Mouse (Mus musculus) liver, adult 2 months (tissue): ENCODE results near the gene Chd9. TPM values are rescaled to one million over a fixed set of nuclear protein-coding genes. Genes with fewer than 3 reads are reported as not detected.

ENCODE experiments used
- DNase-seq: peaks from one replicate; pipeline ENCODE4 v3.0.0-alpha.2; 2011; ENCODE audit warnings: low read depth, low spot score; ENCODE audit errors: extremely low read depth
- H3K27ac ChIP-seq: fragments of 200-500 bp; replicated peaks from 2 replicates; pipeline ENCODE4 v1.5.1; 2012; ENCODE audit warnings: low read depth, mild to moderate bottlenecking, control low read depth, inconsistent platforms, low read length; ENCODE audit not compliant: insufficient read depth
- H3K27me3 ChIP-seq: fragments of 200-500 bp; 2 replicates; pipeline ENCODE4 v1.6.1; 2012; ENCODE audit warnings: mild to moderate bottlenecking, moderate library complexity, low read length, inconsistent platforms; ENCODE audit not compliant: control insufficient read depth, insufficient read depth
- H3K36me3 ChIP-seq: fragments of 200-500 bp; 2 replicates; pipeline ENCODE4 v1.6.1; 2012; ENCODE audit warnings: low read length, inconsistent platforms; ENCODE audit not compliant: control insufficient read depth, insufficient read depth
- H3K4me1 ChIP-seq: fragments of 200-500 bp; 2 replicates; pipeline ENCODE4 v1.6.1; 2011; ENCODE audit warnings: low read length; ENCODE audit not compliant: control insufficient read depth, insufficient read depth
- H3K4me3 ChIP-seq: fragments of 200-500 bp; 2 replicates; pipeline ENCODE4 v1.5.1; 2011; ENCODE audit warnings: low read depth, mild to moderate bottlenecking, control low read depth, low read length, moderate library complexity; ENCODE audit not compliant: insufficient read depth
- H3K79me2 ChIP-seq: fragments of 200-500 bp; 2 replicates; pipeline ENCODE4 v1.6.1; 2012; ENCODE audit warnings: inconsistent platforms, mild to moderate bottlenecking, low read length, moderate library complexity; ENCODE audit not compliant: control insufficient read depth, insufficient read depth
- H3K9ac ChIP-seq: fragments of 200-500 bp; 2 replicates; pipeline ENCODE4 v1.6.1; 2012; ENCODE audit warnings: low read depth, mild to moderate bottlenecking, control low read depth, inconsistent platforms, low read length
- CTCF ChIP-seq: fragments of 200-500 bp; IDR thresholded peaks from 2 replicates; pipeline ENCODE4 v1.5.1; 2011; ENCODE audit warnings: low read depth, low read length, control low read depth
- POLR2A ChIP-seq: fragments of 200-500 bp; IDR thresholded peaks from 2 replicates; pipeline ENCODE4 v1.6.1; 2011; ENCODE audit warnings: low read length, control low read depth; ENCODE audit not compliant: insufficient read depth; ENCODE audit errors: extremely low read depth
- WGBS: fragments of 180-500 bp; shearing (Covaris S2); methylation state at CpG from one replicate; pipeline ENCODE4 v1.1.7; 2018; 5-methylcytosine and 5-hydroxymethylcytosine counted together
- polyA plus RNA-seq: library from polyadenylated mRNA; depleted of rRNA; stranded (reverse); fragments of >200 nt; gene quantifications from 2 replicates; pipeline ENCODE4 v1.2.3, GENCODE M21; 2012
- total RNA-seq: library from RNA; depleted of rRNA; stranded (reverse); fragments of >200 nt; gene quantifications from 2 replicates; pipeline ENCODE4 v1.2.3, GENCODE M21; 2014

Gene Chd9
- total and polyA plus RNA-seq, 2 experiments = 63.2 to 88.2 TPM

GRCm38 (mm10) chr8:91069834-91070233, 241.7 kb downstream of the Chd9 start, which contains the start of gene Rbl2:
Gene Rbl2, plus strand, starts transcription at chr8:91070057.
- Histone ChIP-seq H3K9ac (peak within 1 kb of the TSS; percentile 93), H3K27ac (peak within 1 kb of the TSS; percentile 87), H3K4me3 (peak within 1 kb of the TSS; percentile 93), H3K79me2 (peaks cover 10% of the 10 kb centered on the region), H3K27me3 (no peaks in the 10 kb centered on the region), H3K36me3 (peaks cover 2% of the 10 kb centered on the region; the same call in 1 of the 2 replicates), H3K4me1 (peaks cover 7% of the 10 kb centered on the region)
- DNase-seq = peak; percentile 87
- WGBS = under 1% methylated on average over 25 of the region's 25 CpGs
- TF ChIP-seq CTCF (no peak), POLR2A (peak; percentile 46; the same call in 1 of the 2 replicates)

GRCm38 (mm10) chr8:91070275-91070859, 242.2 kb downstream of the Chd9 start:
- Histone ChIP-seq H3K9ac (peak overlapping the region; percentile 93), H3K79me2 (peaks cover 10% of the 10 kb centered on the region), H3K27ac (peak overlapping the region; percentile 87), H3K27me3 (no peaks in the 10 kb centered on the region), H3K36me3 (peaks cover 5% of the 10 kb centered on the region; the same call in 1 of the 2 replicates), H3K4me1 (peaks cover 7% of the 10 kb centered on the region), H3K4me3 (peak overlapping the region; percentile 93)
- WGBS = under 1% methylated on average over 34 of the region's 34 CpGs
- peak; percentile 96 for DNase-seq
- TF ChIP-seq POLR2A = no peak
- no peak for TF ChIP-seq CTCF

GRCm38 (mm10) chr8:91077077-91077867, 249.1 kb downstream of the Chd9 start:
- WGBS = 96% methylated on average over 12 of the region's 12 CpGs
- TF ChIP-seq CTCF (no peak), POLR2A (no peak)

DNA sequence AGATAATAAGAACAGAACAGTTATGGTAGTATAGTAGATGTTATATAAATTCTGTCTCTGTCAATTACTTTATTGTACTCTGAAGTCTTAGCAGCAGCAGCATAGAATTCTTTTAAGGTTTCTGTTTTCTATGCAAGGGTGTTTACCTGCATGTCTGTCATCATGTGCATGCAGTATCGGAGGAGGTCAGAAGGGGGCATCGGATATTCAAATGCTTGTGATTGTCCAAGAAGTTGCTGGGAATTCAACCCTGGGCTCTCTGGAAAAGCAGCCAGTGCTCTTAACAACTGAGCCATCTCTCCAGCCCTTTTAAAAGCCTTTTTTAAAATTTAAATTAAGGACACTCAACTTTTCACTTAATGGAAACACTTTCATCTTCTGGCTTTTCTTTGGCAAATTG, 251.5 kb downstream of the Chd9 start:
- H3K27ac ChIP-seq = no peak overlapping the region
- DNase-seq = no peak
- 96% methylated on average over 2 of the region's 2 CpGs for WGBS
- H3K27me3 ChIP-seq = no peaks in the 10 kb centered on the region
- H3K4me1 ChIP-seq = no peaks in the 10 kb centered on the region
- H3K79me2 ChIP-seq = no peaks in the 10 kb centered on the region; the same call in 1 of the 2 replicates
- no peak for TF ChIP-seq CTCF
- no peak for TF ChIP-seq POLR2A
- no peak overlapping the region for H3K9ac ChIP-seq
- H3K4me3 ChIP-seq = no peak overlapping the region
- peaks cover 56% of the 10 kb centered on the region for H3K36me3 ChIP-seq

More at GRCm38 (mm10) chr8:91077077-91077867, 249.1 kb downstream of the Chd9 start:
- Histone ChIP-seq H3K27me3 (no peaks in the 10 kb centered on the region), H3K27ac (no peak overlapping the region), H3K4me3 (no peak overlapping the region), H3K36me3 (peaks cover 42% of the 10 kb centered on the region), H3K9ac (no peak overlapping the region), H3K4me1 (no peaks in the 10 kb centered on the region), H3K79me2 (no peaks in the 10 kb centered on the region; the same call in 1 of the 2 replicates)
- DNase-seq = no peak

- DNase-seq = no peak
- Histone ChIP-seq H3K9ac (no peak overlapping the region), H3K27ac (no peak overlapping the region), H3K4me1 (no peaks in the 10 kb centered on the region), H3K79me2 (no peaks in the 10 kb centered on the region; the same call in 1 of the 2 replicates), H3K4me3 (no peak overlapping the region), H3K27me3 (no peaks in the 10 kb centered on the region), H3K36me3 (peaks cover 58% of the 10 kb centered on the region)
- WGBS = 77% methylated on average over 7 of the region's 7 CpGs
- TF ChIP-seq POLR2A = no peak
- TF ChIP-seq CTCF = no peak
These were observed 253.8 kb downstream of the Chd9 start for GRCm38 (mm10) chr8:91081911-91082310.
